Mouse (Mus musculus) hindbrain, embryonic 12.5 days (tissue): ENCODE data around the gene Gaa. TPM values are rescaled to one million over a fixed set of nuclear protein-coding genes. Genes with fewer than 3 reads are reported as not detected.

ENCODE experiments used
- ATAC-seq: fragments of 200-750 bp; cut with Nextera tagmentation; 2 replicates; pipeline ENCODE4 v1.8.0; 2017; ENCODE audit warnings: moderate TSS enrichment; ENCODE audit not compliant: low FRiP score
- H3K27ac ChIP-seq: fragments of 300-500 bp; sonication (generic); 2 replicates; pipeline ENCODE4 v1.5.1; 2016; ENCODE audit warnings: mild to moderate bottlenecking
- H3K27me3 ChIP-seq: fragments of 300-500 bp; sonication (generic); 2 replicates; pipeline ENCODE4 v1.6.1; 2016; ENCODE audit warnings: mild to moderate bottlenecking
- H3K36me3 ChIP-seq: fragments of 300-500 bp; sonication (generic); 2 replicates; pipeline ENCODE4 v1.6.1; 2016; ENCODE audit warnings: mild to moderate bottlenecking
- H3K4me1 ChIP-seq: fragments of 300-500 bp; sonication (generic); 2 replicates; pipeline ENCODE4 v1.6.1; 2016
- H3K4me2 ChIP-seq: fragments of 300-500 bp; sonication (generic); replicated peaks from 2 replicates; pipeline ENCODE4 v1.6.1; 2016; ENCODE audit warnings: mild to moderate bottlenecking
- H3K4me3 ChIP-seq: fragments of 300-500 bp; sonication (generic); 2 replicates; pipeline ENCODE4 v1.5.1; 2016; ENCODE audit warnings: mild to moderate bottlenecking
- H3K9ac ChIP-seq: fragments of 300-500 bp; sonication (generic); 2 replicates; pipeline ENCODE4 v1.6.1; 2016; ENCODE audit warnings: mild to moderate bottlenecking, moderate library complexity
- H3K9me3 ChIP-seq: fragments of 300-500 bp; sonication (generic); replicated peaks from 2 replicates; pipeline ENCODE4 v1.6.1; 2016; ENCODE audit warnings: mild to moderate bottlenecking
- WGBS: fragments of 180-500 bp; shearing (Covaris S2); methylation state at CpG from one replicate; pipeline ENCODE4 v1.1.7; 2016; 5-methylcytosine and 5-hydroxymethylcytosine counted together
- polyA plus RNA-seq: library from polyadenylated mRNA; unstranded; fragments of >200 nt; fragmentation: Nextera tagmentation; extraction: Ambion mirVana; gene quantifications from 2 replicates; pipeline ENCODE4 v1.2.1, GENCODE M21; 2016

The Gaa gene
- polyA plus RNA-seq, 1 experiment from 2014 or later, result 49.3 TPM

DNA sequence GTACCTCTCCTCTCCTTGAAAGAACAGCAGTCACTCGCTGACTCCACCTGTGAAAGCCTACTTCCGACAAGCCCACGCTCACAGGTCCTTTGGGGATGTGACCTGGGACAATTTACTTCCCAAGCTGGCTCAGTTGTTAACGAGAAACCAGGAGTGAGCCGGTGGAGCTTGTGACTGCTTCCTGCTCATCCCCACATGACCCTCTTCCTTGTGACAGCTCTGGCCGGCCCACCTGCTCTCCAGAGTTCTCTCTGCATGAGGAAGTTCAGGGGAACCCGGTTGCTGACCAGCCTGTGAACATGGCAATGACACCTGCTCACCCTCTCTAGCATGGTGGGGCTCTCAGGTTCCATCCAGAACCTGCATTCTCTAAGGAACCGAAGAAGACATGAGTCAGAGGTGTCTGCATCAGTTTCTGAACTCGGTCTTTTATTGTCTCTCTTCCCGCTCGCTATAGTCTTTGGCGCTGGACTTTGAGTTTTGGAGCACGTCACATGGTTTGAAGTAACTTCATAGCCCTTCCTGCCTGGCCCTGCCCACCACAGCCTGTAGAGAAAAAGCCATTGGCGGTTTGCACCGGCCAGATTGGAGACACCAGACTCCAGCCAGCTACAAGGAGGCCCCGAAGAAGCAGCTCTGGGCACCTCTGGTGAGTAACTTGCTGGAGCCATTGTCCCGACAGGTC is 46.7 kb downstream of the Gaa start:
- no peak for ATAC-seq
- 86% methylated on average over 17 of the region's 17 CpGs for WGBS
- no peaks in the 10 kb centered on the region for H3K9me3 ChIP-seq

DNA sequence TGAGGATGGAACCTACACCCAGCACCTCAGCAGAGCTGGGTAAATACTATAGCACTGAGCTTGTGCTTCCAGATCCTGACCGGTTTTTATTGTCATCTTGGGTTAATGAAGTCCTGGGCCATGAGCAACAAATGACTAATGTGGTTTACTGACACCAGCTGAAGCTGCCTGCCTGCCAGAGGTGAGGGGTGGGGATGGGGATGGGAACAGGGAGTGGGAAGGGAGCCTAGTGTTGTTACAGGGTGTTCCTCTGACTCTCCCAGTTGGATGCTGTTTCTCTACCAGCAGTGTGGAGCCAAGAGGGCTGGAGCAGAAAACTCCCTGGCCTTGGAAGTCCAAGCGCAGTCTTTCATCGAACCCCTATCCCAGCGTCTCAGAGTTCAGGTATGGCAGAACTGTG is 49.0 kb downstream of the Gaa start:
- ATAC-seq, result no peak
- no peaks in the 10 kb centered on the region for H3K36me3 ChIP-seq
- H3K4me2 ChIP-seq, result no peak overlapping the region
- no peak overlapping the region for H3K9ac ChIP-seq
- WGBS, result 94% methylated on average over 4 of the region's 4 CpGs
- H3K27me3 ChIP-seq, result no peaks in the 10 kb centered on the region
- H3K9me3 ChIP-seq, result no peaks in the 10 kb centered on the region
- H3K4me3 ChIP-seq, result no peak overlapping the region
- no peaks in the 10 kb centered on the region for H3K4me1 ChIP-seq
- no peak overlapping the region for H3K27ac ChIP-seq

More for the DNA sequence above, 46.7 kb downstream of the Gaa start:
- Histone ChIP-seq H3K27ac (no peak overlapping the region), H3K9ac (no peak overlapping the region), H3K4me2 (no peak overlapping the region), H3K36me3 (no peaks in the 10 kb centered on the region), H3K4me1 (no peaks in the 10 kb centered on the region), H3K27me3 (peaks cover 8% of the 10 kb centered on the region), H3K4me3 (no peak overlapping the region)

DNA sequence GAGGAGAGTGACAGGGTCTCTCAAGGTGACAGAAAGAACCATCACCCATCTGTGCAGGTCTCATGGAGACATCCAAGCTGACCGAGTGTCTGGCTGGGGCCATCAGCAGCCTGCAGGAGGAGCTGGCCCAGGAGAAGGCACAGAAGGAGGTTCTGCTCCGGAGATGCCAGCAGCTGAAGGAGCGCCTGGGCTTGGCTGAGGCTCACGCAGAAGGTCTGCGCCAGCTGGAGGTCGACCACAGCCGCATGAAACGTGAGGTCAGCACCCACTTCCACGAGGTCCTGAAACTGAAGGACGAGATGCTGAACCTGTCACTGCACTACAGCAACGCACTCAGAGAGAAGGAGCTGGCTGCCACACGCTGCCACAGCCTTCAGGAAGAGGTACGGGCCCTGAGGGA is 54.8 kb downstream of the Gaa start:
- H3K36me3 ChIP-seq, result no peaks in the 10 kb centered on the region
- no peak overlapping the region for H3K4me2 ChIP-seq
- no peaks in the 10 kb centered on the region for H3K4me1 ChIP-seq
- H3K27ac ChIP-seq, result no peak overlapping the region
- no peaks in the 10 kb centered on the region for H3K9me3 ChIP-seq
- WGBS, result 81% methylated on average over 13 of the region's 13 CpGs
- no peak for ATAC-seq
- no peaks in the 10 kb centered on the region for H3K27me3 ChIP-seq
- no peak overlapping the region for H3K4me3 ChIP-seq
- H3K9ac ChIP-seq, result no peak overlapping the region

DNA sequence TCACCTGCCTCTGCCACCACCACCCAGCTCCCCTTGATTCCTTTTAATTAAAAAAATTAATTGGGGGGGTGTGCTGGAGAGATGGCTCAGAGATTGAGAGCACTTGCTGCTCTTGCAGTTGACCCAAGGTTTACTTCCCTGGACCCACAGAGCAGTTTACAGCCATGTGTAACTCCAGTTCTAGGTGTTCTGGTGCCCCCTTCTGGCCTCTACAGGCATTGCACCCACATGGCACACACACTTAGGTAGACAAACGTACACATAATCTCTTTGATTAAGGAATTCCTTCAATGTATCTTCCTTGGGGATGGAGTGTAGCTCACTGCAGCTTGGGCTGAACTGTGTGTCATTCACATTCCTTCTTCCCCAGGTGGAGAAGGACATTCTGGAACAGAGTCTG is 57.4 kb downstream of the Gaa start:
- Histone ChIP-seq H3K9ac (no peak overlapping the region), H3K36me3 (no peaks in the 10 kb centered on the region), H3K27ac (no peak overlapping the region), H3K4me3 (no peak overlapping the region), H3K27me3 (no peaks in the 10 kb centered on the region), H3K4me1 (no peaks in the 10 kb centered on the region), H3K4me2 (no peak overlapping the region), H3K9me3 (no peaks in the 10 kb centered on the region)
- WGBS, result 69% methylated on average over 1 of the region's 1 CpGs
- ATAC-seq, result no peak

DNA sequence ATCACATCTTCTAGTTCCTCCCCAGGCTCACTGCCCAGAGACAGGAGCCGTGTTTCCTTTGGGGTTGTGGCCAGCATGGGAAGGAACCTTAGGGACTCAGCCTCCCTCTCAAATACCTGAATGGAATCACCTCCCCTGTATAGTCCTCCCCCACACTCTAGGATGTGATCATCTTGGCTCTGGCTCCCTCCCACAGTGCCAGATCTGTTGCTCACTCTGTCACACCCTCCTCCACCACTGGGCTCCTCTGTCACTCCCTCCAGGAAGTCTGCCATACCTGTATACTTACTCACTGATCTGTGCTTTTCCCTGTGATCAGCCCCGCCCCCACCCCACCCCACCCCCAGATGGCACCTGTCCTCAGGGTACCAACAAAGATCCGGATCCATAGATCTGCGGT is 62.9 kb downstream of the Gaa start:
- H3K9ac ChIP-seq, result no peak overlapping the region
- 63% methylated on average over 4 of the region's 4 CpGs for WGBS
- no peak overlapping the region for H3K4me2 ChIP-seq

DNA sequence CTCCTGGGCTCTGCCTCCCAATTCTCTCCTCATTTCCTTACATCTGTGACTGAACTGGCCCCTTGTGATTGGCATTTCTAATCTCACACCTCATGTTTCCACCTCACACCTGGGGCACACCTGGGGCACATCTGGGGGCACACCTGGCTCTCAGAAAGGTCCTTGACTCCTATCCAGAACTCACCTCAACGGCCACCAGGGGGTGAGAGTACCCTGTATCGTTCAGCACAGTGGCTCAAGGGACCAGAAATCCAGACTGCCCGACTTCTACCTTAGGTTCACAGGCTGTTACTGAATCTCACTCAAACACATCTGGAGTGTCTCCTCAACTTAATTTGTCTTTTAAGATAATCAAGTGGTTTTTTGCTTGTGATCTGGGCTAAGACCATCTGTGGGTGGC is 64.3 kb downstream of the Gaa start:
- ATAC-seq, result no peak
- 47% methylated on average over 3 of the region's 3 CpGs for WGBS
- Histone ChIP-seq H3K36me3 (no peaks in the 10 kb centered on the region), H3K27ac (no peak overlapping the region), H3K4me1 (no peaks in the 10 kb centered on the region), H3K4me3 (no peak overlapping the region), H3K27me3 (peaks cover 7% of the 10 kb centered on the region; the same call in 1 of the 2 replicates), H3K4me2 (no peak overlapping the region), H3K9me3 (no peaks in the 10 kb centered on the region), H3K9ac (no peak overlapping the region)

More for the DNA sequence above, 62.9 kb downstream of the Gaa start:
- no peaks in the 10 kb centered on the region for H3K4me1 ChIP-seq
- H3K36me3 ChIP-seq, result no peaks in the 10 kb centered on the region
- H3K27me3 ChIP-seq, result no peaks in the 10 kb centered on the region; the same call in 1 of the 2 replicates
- H3K4me3 ChIP-seq, result no peak overlapping the region
- no peak for ATAC-seq
- H3K27ac ChIP-seq, result no peak overlapping the region
- no peaks in the 10 kb centered on the region for H3K9me3 ChIP-seq

Other genes with a start within 250 kb of the Gaa start
- 60.5 and 62.5 TPM in 2 replicates for gene Cbx2, start 244.9 kb upstream of the Gaa start, polyA plus RNA-seq
- gene Cbx8, start 226.9 kb upstream of the Gaa start, polyA plus RNA-seq, result 9.9 and 11.6 TPM in 2 replicates
- gene Cbx4, start 181.7 kb upstream of the Gaa start, polyA plus RNA-seq, result 13.2 and 15.0 TPM in 2 replicates
- gene Tbc1d16, start 39.4 kb upstream of the Gaa start, polyA plus RNA-seq, result 34.7 and 36.7 TPM in 2 replicates
- 19.1 and 20.5 TPM in 2 replicates for gene Ccdc40, start 39.3 kb upstream of the Gaa start, polyA plus RNA-seq
- gene Eif4a3, start 32.2 kb downstream of the Gaa start, polyA plus RNA-seq, result 291 and 294 TPM in 2 replicates
- 0.07 and 0.27 TPM in 2 replicates for gene Card14, start 39.9 kb downstream of the Gaa start, polyA plus RNA-seq
- 4.4 and 4.6 TPM in 2 replicates for gene Sgsh, start 87.6 kb downstream of the Gaa start, polyA plus RNA-seq
- gene Slc26a11, start 87.7 kb downstream of the Gaa start, polyA plus RNA-seq, result 5.3 and 6.0 TPM in 2 replicates
- 1.5 and 2.3 TPM in 2 replicates for gene Rnf213, start 125.2 kb downstream of the Gaa start, polyA plus RNA-seq
- 22.2 and 24.9 TPM in 2 replicates for gene Endov, start 223.5 kb downstream of the Gaa start, polyA plus RNA-seq